Mouse (Mus musculus): ENCODE data around the gene S100a13.

The S100a13 gene

GRCm38 (mm10) chr3:90506362-90506761 lies 7.9 kb upstream of the S100a13 start:
- in situ Hi-C loops (cut with MboI, MseI): loop anchor here (10.0 kb wide), 1 partner anchor 1152 kb away; no protein-coding TSS in a partner anchor

GRCm38 (mm10) chr3:90508287-90508949 lies 5.8 kb upstream of the S100a13 start:
- in situ Hi-C loops (cut with MboI, MseI): loop anchor here (10.0 kb wide), 1 partner anchor 1154 kb away; no protein-coding TSS in a partner anchor

- in situ Hi-C loops (cut with MboI, MseI): loop anchor here (10.0 kb wide), 1 partner anchor 1154 kb away; no protein-coding TSS in a partner anchor
These were observed 5.1 kb upstream of the S100a13 start, which contains the start of gene Chtop for GRCm38 (mm10) chr3:90508950-90509746. Gene Chtop (minus strand): TSS chr3:90509498.

- in situ Hi-C loops (cut with MboI, MseI): loop anchor here (10.0 kb wide), 1 partner anchor 1155 kb away; no protein-coding TSS in a partner anchor
These were observed 4.5 kb upstream of the S100a13 start for GRCm38 (mm10) chr3:90509747-90510123.

GRCm38 (mm10) chr3:90512276-90512675 lies 2.0 kb upstream of the S100a13 start:
- in situ Hi-C loops (cut with MboI, MseI): no loop called here

- in situ Hi-C loops (cut with MboI, MseI): no loop called here
These were observed 1.1 kb upstream of the S100a13 start for GRCm38 (mm10) chr3:90512948-90513642.

GRCm38 (mm10) chr3:90514691-90515090 lies 456 bp downstream of the S100a13 start:
- in situ Hi-C loops (cut with MboI, MseI): loop anchor here (5.0 kb wide), 1 partner anchor 88 kb away; the partner anchor contains the start of genes Gm42674 and S100a4

- in situ Hi-C loops (cut with MboI, MseI): loop anchor here (5.0 kb wide), 1 partner anchor 87 kb away; the partner anchor contains the start of genes Gm42674 and S100a4
These were observed 1.0 kb downstream of the S100a13 start for GRCm38 (mm10) chr3:90515242-90515641.

GRCm38 (mm10) chr3:90515789-90516188 lies 1.6 kb downstream of the S100a13 start:
- in situ Hi-C loops (cut with MboI, MseI): loop anchor here (5.0 kb wide), 1 partner anchor 87 kb away; the partner anchor contains the start of genes Gm42674 and S100a4

GRCm38 (mm10) chr3:90517711-90518110 lies 3.5 kb downstream of the S100a13 start:
- in situ Hi-C loops (cut with MboI, MseI): loop anchor here (5.0 kb wide), 1 partner anchor 85 kb away; the partner anchor contains the start of genes Gm42674 and S100a4

GRCm38 (mm10) chr3:90525421-90525820 lies 11.2 kb downstream of the S100a13 start:
- in situ Hi-C loops (cut with MboI, MseI): loop anchor here (5.0 kb wide), 1 partner anchor 47 kb away; no protein-coding TSS in a partner anchor

GRCm38 (mm10) chr3:90526076-90526475 lies 11.8 kb downstream of the S100a13 start:
- in situ Hi-C loops (cut with MboI, MseI): loop anchor here (5.0 kb wide), 1 partner anchor 46 kb away; no protein-coding TSS in a partner anchor

- in situ Hi-C loops (cut with MboI, MseI): loop anchor here (5.0 kb wide), 1 partner anchor 46 kb away; no protein-coding TSS in a partner anchor
These were observed 12.3 kb downstream of the S100a13 start, which contains the start of gene S100a14 for GRCm38 (mm10) chr3:90526580-90526979. Gene S100a14 (plus strand): TSS chr3:90526856.

GRCm38 (mm10) chr3:90527291-90527873 lies 13.1 kb downstream of the S100a13 start:
- in situ Hi-C loops (cut with MboI, MseI): loop anchor here (5.0 kb wide), 1 partner anchor 45 kb away; no protein-coding TSS in a partner anchor

- in situ Hi-C loops (cut with MboI, MseI): no loop called here
These were observed 17.5 kb downstream of the S100a13 start for GRCm38 (mm10) chr3:90531713-90532112.

GRCm38 (mm10) chr3:90535446-90535845 lies 21.2 kb downstream of the S100a13 start:
- in situ Hi-C loops (cut with MboI, MseI): no loop called here

GRCm38 (mm10) chr3:90537141-90537904 lies 23.1 kb downstream of the S100a13 start, which contains the start of gene S100a16:
Gene S100a16 (plus strand): TSS chr3:90537254.
- in situ Hi-C loops (cut with MboI, MseI): no loop called here

GRCm38 (mm10) chr3:90537905-90538296 lies 23.7 kb downstream of the S100a13 start:
- in situ Hi-C loops (cut with MboI, MseI): no loop called here

GRCm38 (mm10) chr3:90540904-90541303 lies 26.7 kb downstream of the S100a13 start:
- in situ Hi-C loops (cut with MboI, MseI): no loop called here

Measured in T-helper 2 cell (primary cell).